Mouse (Mus musculus) spleen, postnatal 4 days (tissue): ENCODE data around the gene Tpm3-rs7.
"Not testable (repeated sequence)": the region's sequence is repeated elsewhere in the genome, so short reads cannot be mapped to it uniquely, and the experiment has no call there.

Experiments used
- DNase-seq, 2 experiments: peaks; one replicate each; pipeline ENCODE4 v3.0.0; 2022; ENCODE audit warnings: low spot score in 2 of 2

Tpm3-rs7 gene

GRCm38 (mm10) chr14:113314499-113314898 is at the start of gene Tpm3-rs7:
Gene Tpm3-rs7 (plus strand): TSS chr14:113314608.
- not testable (repeated sequence) for DNase-seq

GRCm38 (mm10) chr14:113317023-113317422 is 2.6 kb downstream of the Tpm3-rs7 start:
- DNase-seq, result no peak

DNA sequence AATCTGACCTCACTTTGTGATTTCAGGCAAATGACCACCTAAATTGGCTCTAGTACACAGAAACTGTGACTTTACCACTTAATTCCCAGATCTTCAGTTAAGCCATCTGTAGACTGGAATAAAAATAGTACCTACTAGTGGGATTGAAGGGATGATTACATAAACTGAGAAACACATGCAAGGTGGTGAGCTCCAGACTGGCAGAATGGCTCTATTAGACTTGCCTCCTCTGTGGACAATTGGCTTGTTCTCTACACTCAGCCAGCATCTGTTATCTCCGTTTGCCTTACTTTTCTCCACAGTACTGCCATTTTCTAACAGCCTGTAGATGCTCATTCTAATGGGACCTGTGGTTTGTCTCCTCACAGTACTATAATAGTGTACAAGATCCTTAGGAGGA is 49.0 kb downstream of the Tpm3-rs7 start:
- DNase-seq, result no peak
